Mouse (Mus musculus): ENCODE measurements around the gene Nr1h4. TPM values are rescaled to one million over a fixed set of nuclear protein-coding genes. Genes with fewer than 3 reads are reported as not detected.

The Nr1h4 gene
- polyA plus RNA-seq, 1 experiment from 2014 or later, result not detected

DNA sequence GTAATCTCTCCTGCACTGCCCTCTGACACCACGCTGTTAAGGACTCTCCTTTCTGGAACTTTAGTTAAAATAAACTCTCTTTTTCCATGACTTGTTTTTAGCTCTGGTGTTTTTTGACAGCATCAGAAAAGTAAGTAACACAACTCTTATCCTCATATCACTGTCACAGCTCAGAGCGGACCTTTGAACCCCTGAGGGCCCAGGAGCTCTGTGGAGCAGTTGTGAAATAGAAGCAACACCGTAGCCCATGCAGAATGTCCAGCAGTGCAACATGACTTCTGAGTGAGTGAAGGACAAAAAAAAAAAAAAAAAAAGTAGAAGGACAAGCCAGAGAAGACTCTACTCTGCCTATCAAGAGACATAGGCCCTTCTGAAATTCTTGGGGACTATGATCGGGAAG lies 14.2 kb downstream of the Nr1h4 start:
- Histone ChIP-seq H3K27ac (replicated peaks) (no peak overlapping the region), H3K9me3 (no peaks in the 10 kb centered on the region), H3K9ac (no peak overlapping the region), H3K4me1 (replicated peaks) (no peaks in the 10 kb centered on the region), H3K27me3 (no peaks in the 10 kb centered on the region), H3K4me3 (no peak overlapping the region), H3K4me2 (no peak overlapping the region), H3K36me3 (no peaks in the 10 kb centered on the region)
- WGBS, result 85% methylated on average over 4 of the region's 4 CpGs
- ATAC-seq (ENCODE audit: low read depth), result no peak

DNA sequence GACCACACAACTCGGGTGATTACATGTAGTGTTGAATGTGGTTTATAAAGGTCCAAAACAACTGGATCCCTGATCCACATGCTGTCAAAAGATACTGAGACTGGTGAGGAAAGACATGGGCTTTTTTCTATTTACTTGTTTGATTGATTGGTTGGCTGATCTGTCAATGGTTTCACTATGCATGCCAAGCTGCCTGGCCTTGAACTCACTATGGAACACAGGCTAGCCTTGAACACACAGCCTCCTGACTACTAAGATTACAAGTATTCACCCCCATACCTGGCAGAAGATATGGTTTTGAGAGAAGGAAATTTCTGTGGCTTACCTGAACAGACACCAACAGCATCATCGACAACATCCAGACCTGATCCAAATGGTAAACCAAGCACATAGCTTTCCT lies 15.0 kb downstream of the Nr1h4 start:
- no peak for ATAC-seq (ENCODE audit: low read depth)

DNA sequence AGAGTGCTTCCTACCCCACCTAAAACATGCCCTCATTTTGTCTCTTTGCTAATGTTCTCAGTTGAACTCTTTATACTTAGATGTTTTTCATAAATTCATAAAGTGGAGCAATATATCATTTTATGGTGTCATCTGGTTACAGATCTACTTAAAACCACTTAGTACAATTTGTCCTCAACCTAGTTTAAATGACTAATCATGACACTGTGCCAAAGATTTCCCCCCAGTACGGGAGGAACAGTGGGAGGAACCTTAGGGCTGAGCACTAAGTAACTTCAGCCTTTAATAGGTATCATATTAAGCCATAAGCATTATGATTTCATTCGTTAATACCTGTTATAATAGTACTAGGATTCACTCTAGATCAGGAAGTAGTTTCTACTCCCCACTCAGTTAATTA lies 17.6 kb downstream of the Nr1h4 start:
- no peak overlapping the region for H3K4me2 ChIP-seq
- WGBS, result 81% methylated on average over 2 of the region's 2 CpGs
- ATAC-seq (ENCODE audit: low read depth), result no peak
- no peak overlapping the region for H3K9ac ChIP-seq
- no peaks in the 10 kb centered on the region for H3K27me3 ChIP-seq
- no peaks in the 10 kb centered on the region for H3K9me3 ChIP-seq
- H3K4me1 ChIP-seq (replicated peaks), result no peaks in the 10 kb centered on the region
- H3K27ac ChIP-seq (replicated peaks), result no peak overlapping the region
- no peak overlapping the region for H3K4me3 ChIP-seq
- no peaks in the 10 kb centered on the region for H3K36me3 ChIP-seq

More for the DNA sequence above, 15.0 kb downstream of the Nr1h4 start:
- Histone ChIP-seq H3K27ac (replicated peaks) (no peak overlapping the region), H3K9ac (no peak overlapping the region), H3K4me2 (no peak overlapping the region), H3K4me3 (no peak overlapping the region), H3K36me3 (no peaks in the 10 kb centered on the region), H3K9me3 (no peaks in the 10 kb centered on the region), H3K27me3 (no peaks in the 10 kb centered on the region), H3K4me1 (replicated peaks) (no peaks in the 10 kb centered on the region)
- WGBS, result 88% methylated on average over 2 of the region's 2 CpGs

DNA sequence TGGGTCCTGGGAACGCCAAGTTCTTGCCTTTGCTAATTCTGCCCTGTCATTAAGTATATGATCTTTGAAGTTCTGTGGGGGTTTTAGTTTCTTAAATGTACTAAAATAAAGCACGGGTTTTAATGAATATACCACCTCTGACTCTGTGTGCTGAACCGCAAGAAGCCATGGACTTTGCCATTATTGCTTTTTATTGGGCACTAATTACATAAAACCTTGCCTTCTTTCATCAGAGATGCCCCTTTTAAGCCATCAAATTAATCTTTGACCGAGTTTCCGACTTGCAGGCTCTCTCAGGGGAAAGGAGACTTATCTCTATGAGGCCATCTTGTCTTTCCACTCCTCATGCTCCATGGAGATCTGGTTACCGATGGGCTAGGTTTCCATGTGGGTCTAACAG lies 20.8 kb downstream of the Nr1h4 start:
- no peak overlapping the region for H3K27ac ChIP-seq (replicated peaks)
- no peak for ATAC-seq (ENCODE audit: low read depth)
- 80% methylated on average over 6 of the region's 6 CpGs for WGBS
- no peak overlapping the region for H3K4me2 ChIP-seq
- no peak overlapping the region for H3K9ac ChIP-seq
- no peaks in the 10 kb centered on the region for H3K9me3 ChIP-seq
- no peaks in the 10 kb centered on the region for H3K36me3 ChIP-seq
- H3K4me1 ChIP-seq (replicated peaks), result no peaks in the 10 kb centered on the region
- H3K27me3 ChIP-seq, result no peaks in the 10 kb centered on the region
- H3K4me3 ChIP-seq, result no peak overlapping the region

DNA sequence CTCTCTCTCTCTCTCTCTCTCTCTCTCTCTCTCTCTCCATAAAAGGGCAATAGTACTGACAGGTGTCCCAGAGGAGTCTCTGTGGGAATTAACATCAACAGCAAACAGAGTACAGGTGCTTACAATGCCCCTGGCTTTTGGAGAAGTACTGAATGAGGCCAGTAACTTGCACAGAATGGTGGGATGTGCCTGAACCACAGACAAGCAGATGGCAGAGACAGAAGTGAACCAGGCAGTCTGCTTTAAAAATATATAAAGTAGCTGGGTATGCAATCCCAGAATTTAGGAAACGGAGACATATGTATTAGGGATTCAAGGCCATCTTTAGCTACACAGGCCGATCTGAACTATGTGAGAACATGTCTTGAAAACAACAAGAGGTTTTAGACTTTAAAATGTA lies 22.8 kb downstream of the Nr1h4 start:
- Histone ChIP-seq H3K27me3 (no peaks in the 10 kb centered on the region), H3K9ac (no peak overlapping the region), H3K36me3 (no peaks in the 10 kb centered on the region), H3K27ac (replicated peaks) (no peak overlapping the region), H3K4me3 (no peak overlapping the region), H3K4me2 (no peak overlapping the region), H3K9me3 (no peaks in the 10 kb centered on the region), H3K4me1 (replicated peaks) (no peaks in the 10 kb centered on the region)
- no peak for ATAC-seq (ENCODE audit: low read depth)
- 87% methylated on average over 2 of the region's 2 CpGs for WGBS

DNA sequence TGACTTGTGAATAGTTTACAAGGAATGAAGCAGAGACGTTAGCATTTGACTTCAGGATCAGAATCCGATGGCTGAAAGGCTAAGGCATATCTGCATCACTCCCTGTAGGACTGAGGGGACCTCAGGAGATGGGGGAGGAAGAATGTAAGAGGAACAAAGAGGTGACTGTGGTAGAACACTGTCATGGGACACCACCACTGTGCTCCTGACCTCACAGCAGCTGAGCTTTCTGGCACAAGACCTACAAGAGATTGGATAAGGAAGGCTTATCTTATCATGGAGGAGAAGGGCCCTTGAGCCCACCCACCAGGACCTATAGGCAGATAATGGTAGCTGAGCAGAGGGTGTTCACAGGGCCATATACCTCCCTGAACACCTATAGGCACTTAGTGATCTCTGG lies 24.8 kb downstream of the Nr1h4 start:
- Histone ChIP-seq H3K9me3 (no peaks in the 10 kb centered on the region), H3K27ac (replicated peaks) (no peak overlapping the region), H3K36me3 (no peaks in the 10 kb centered on the region), H3K4me3 (no peak overlapping the region), H3K4me1 (replicated peaks) (no peaks in the 10 kb centered on the region), H3K4me2 (no peak overlapping the region), H3K9ac (no peak overlapping the region), H3K27me3 (no peaks in the 10 kb centered on the region)
- WGBS, result 89% methylated on average over 2 of the region's 2 CpGs
- ATAC-seq (ENCODE audit: low read depth), result no peak

DNA sequence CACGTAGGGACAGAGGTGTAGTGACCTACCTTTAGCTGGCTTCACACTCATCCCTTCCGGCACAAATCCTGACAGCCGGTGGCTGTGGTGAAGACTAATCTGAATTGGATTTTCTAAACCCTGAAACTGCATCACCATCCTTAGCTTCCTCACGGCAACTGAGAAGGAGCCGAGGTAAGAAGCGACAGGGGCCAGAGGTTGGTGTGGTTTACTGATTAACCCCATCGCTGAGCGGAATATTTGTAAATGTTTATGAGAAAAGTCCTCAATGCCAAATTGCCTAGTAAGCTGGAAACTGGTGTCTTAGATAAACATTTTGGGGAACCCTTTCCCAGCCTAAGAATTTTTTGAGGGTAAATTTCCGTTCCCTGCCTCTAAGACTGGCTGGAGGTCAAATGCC lies 26.9 kb downstream of the Nr1h4 start:
- Histone ChIP-seq H3K4me3 (no peak overlapping the region), H3K27me3 (no peaks in the 10 kb centered on the region), H3K27ac (replicated peaks) (no peak overlapping the region), H3K4me2 (no peak overlapping the region), H3K36me3 (no peaks in the 10 kb centered on the region), H3K9ac (no peak overlapping the region), H3K4me1 (replicated peaks) (no peaks in the 10 kb centered on the region), H3K9me3 (no peaks in the 10 kb centered on the region)
- whole genome bisulfite sequencing, result 91% methylated on average over 9 of the region's 9 CpGs
- no peak for ATAC-seq (ENCODE audit: low read depth)

DNA sequence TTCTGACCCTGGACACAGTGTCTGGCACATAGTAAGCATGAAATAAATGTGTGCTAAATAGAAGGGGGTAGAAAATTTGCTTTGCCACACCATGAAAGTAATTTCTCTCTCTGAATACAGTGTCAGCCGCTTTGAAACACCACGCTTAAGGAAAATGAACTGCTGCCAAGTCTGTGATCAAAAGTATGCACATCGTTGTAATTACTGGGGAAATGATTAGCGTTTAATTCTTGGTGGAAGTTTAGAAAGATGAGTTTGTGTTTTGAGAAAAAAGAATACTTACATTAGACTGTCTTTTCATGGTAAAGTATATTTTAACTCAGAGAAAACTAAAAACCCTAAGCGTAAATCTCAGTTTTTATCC lies 27.8 kb downstream of the Nr1h4 start:
- Histone ChIP-seq H3K27me3 (no peaks in the 10 kb centered on the region), H3K27ac (replicated peaks) (no peak overlapping the region), H3K4me3 (no peak overlapping the region), H3K9ac (no peak overlapping the region), H3K4me2 (no peak overlapping the region), H3K4me1 (replicated peaks) (no peaks in the 10 kb centered on the region), H3K36me3 (no peaks in the 10 kb centered on the region), H3K9me3 (no peaks in the 10 kb centered on the region)
- WGBS, result 92% methylated on average over 5 of the region's 5 CpGs
- no peak for ATAC-seq (ENCODE audit: low read depth)

DNA sequence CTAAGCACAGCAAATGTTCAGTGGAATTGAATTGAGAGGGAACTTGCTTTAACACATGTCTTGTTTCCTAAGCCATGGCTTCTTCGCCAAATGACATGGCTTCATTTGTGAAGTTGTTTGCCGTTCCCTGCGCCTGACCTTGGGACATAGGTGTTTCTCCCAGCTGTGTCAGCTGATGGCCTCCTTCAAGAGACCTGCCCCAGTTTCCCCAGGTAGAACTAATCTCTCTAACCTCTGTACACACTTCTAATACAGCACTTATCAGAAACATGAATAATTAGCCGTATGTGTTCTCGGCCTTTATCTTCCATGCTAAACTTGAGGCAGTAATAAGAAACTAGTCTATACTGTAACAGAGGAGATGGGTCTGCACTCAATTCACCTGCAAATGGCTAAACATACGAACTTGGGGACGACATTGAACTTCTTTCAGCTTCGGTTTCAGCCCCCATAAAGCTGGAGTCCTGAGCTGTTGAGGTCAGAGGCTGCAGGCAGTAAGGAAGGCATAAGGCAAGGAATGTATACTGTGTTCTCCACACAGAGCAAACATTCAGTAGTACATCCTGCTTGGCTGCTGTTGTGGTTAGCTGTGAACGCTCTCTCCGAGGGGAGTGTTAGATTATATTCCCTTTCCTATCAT lies 28.3 kb downstream of the Nr1h4 start:
- Histone ChIP-seq H3K27me3 (no peaks in the 10 kb centered on the region), H3K36me3 (no peaks in the 10 kb centered on the region), H3K4me3 (no peak overlapping the region), H3K27ac (replicated peaks) (no peak overlapping the region), H3K9me3 (no peaks in the 10 kb centered on the region), H3K4me1 (replicated peaks) (no peaks in the 10 kb centered on the region), H3K9ac (no peak overlapping the region), H3K4me2 (no peak overlapping the region)
- ATAC-seq (ENCODE audit: low read depth), result no peak
- WGBS, result 89% methylated on average over 10 of the region's 10 CpGs

DNA sequence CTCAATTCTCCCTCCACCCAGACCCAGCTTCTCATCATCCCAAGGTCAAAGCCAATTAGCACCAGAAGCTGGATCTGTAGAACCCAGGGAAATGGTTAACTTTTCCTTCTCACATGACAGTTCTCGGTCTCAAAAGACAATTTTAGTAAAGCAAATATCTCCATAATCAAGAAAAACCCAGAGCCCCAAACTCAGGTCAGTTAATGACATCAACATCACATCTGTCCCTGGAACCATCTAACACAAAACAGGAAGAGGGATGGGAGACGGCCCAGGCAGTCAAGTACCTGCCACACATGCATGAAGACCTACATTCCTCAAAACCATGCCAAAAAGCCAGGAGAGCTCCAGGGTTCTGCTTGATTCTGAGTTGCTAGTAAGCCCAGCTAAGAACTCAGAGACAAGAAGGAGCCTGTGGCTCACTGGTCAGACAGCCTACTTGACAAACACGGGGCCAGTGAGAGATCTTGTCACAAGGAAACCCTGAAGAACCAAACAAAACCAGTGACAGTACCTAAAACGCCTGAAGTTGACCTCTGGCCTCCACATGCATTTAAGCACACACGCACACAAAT lies 30.3 kb downstream of the Nr1h4 start:
- H3K9ac ChIP-seq, result no peak overlapping the region
- no peaks in the 10 kb centered on the region for H3K36me3 ChIP-seq
- H3K9me3 ChIP-seq, result no peaks in the 10 kb centered on the region
- 81% methylated on average over 5 of the region's 5 CpGs for WGBS
- H3K27me3 ChIP-seq, result no peaks in the 10 kb centered on the region
- H3K4me3 ChIP-seq, result no peak overlapping the region
- no peak overlapping the region for H3K27ac ChIP-seq (replicated peaks)
- no peak overlapping the region for H3K4me2 ChIP-seq
- no peak for ATAC-seq (ENCODE audit: low read depth)
- H3K4me1 ChIP-seq (replicated peaks), result no peaks in the 10 kb centered on the region

DNA sequence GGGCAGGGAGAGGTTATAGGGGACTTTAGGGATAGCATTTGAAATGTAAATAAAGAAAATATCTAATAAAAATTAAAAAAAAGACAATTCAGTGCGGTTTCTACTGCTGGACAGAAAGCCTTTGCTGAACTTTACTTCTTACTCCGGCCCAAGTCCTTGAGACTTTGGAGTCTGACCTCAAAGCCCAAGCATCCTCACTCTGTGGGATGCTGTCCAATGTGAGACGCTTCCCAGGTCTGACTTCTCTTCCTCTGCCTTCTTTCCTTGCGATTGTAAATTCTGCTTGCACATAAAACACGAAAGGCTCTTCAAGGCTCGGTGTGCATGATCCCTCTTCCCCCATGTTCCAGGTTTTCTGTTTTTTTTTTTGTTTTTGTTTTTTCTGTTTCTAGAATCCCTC lies 31.5 kb downstream of the Nr1h4 start:
- no peak for ATAC-seq (ENCODE audit: low read depth)
- Histone ChIP-seq H3K4me1 (replicated peaks) (no peaks in the 10 kb centered on the region), H3K27me3 (no peaks in the 10 kb centered on the region), H3K27ac (replicated peaks) (no peak overlapping the region), H3K9ac (no peak overlapping the region), H3K4me2 (no peak overlapping the region), H3K4me3 (no peak overlapping the region), H3K36me3 (no peaks in the 10 kb centered on the region), H3K9me3 (no peaks in the 10 kb centered on the region)
- WGBS, result 90% methylated on average over 6 of the region's 6 CpGs

DNA sequence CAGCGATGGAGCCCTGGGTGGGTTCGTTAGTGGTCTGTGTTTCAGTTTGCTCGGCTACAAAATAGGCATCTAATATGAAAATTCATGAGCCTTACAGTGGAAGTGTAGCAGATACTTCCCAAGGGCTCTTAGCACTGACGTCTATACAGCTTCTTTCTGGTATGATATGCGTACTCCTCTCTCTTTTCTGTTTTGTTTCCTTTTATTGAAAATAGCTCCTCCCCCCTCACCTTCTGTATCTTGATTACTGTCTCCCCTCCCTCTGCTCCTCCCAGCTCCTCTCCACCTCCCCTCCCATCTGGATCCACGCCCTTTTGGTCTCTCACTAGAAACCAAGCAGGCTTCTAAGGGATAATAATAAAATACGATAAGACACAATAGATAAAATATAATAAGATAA lies 37.8 kb downstream of the Nr1h4 start:
- Histone ChIP-seq H3K4me3 (no peak overlapping the region), H3K9me3 (no peaks in the 10 kb centered on the region), H3K9ac (no peak overlapping the region), H3K4me1 (replicated peaks) (0 out of 2 replicates have a peak, but pooled peaks cover 3% of the 10 kb centered on the region), H3K4me2 (no peak overlapping the region), H3K27me3 (peaks cover 20% of the 10 kb centered on the region), H3K27ac (replicated peaks) (no peak overlapping the region), H3K36me3 (no peaks in the 10 kb centered on the region)
- WGBS, result 80% methylated on average over 7 of the region's 7 CpGs
- no peak for ATAC-seq (ENCODE audit: low read depth)

DNA sequence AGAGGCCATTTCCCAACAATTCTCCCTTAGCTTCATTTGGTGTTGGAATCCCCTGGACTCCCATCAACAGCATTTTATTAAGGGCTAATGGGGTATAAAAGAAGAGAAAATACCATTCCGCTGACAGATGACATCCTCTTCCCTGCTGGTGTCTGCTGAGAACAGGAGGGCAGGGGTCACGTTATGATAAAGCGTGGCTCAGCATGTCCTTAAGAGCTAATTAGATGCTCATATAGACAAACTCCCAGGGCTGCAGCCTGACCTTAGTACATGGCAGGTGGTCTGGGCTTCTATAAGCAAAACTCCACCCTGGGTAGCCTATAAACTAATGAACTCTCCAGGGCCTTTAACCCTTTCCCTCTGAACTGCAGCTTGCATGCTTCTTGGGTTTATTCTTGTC lies 42.1 kb downstream of the Nr1h4 start:
- Histone ChIP-seq H3K4me3 (no peak overlapping the region), H3K9ac (no peak overlapping the region), H3K4me2 (no peak overlapping the region), H3K4me1 (replicated peaks) (peaks cover 3% of the 10 kb centered on the region; the same call in 1 of the 2 replicates), H3K27ac (replicated peaks) (no peak overlapping the region), H3K9me3 (no peaks in the 10 kb centered on the region), H3K27me3 (peaks cover 28% of the 10 kb centered on the region), H3K36me3 (no peaks in the 10 kb centered on the region)
- 14% methylated on average over 3 of the region's 3 CpGs for WGBS
- ATAC-seq (ENCODE audit: low read depth), result no peak; the same call in 1 of the 2 replicates

All from neural tube, embryonic 13.5 days (tissue).